Mouse (Mus musculus): ENCODE data around the gene Stk11ip.

DNA sequence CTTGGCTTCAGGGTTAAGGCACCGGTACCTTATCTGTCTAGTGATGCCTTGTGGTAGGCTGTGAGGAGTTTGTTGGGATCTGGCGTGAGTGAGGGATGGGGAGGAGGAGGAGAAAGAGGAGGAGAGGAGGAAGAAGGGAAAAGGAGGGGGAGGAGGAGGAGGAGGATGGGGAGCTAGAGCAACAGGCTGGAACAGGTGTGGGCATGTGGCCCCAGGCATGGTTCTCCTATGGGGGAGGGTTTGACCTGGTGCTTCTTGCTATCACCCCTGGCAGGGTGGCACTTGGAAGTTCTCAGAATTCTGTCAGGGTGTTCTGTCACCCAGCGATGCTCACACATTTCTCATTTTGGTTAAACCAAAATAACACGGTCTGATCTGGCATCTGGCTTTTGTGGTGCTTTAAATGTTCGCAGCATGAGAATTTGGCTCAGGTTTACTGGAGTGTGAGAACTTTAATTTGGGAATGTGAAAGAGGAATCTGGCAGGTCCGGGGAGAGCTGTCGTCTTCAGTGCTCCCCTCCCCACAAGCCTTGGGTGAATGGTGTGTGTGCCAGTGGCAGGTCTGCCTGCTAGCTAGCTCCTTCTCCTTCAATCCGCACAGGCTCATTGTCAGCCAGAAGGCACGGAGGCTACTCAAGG, 34.9 kb downstream of the Stk11ip start:
- no peak for TF ChIP-seq CTCF (IDR thresholded peaks at IDR 0.05; ENCODE audit: extremely low read depth, insufficient read depth, low read length)
- no peak for TF ChIP-seq POLR2A (IDR thresholded peaks at IDR 0.05; ENCODE audit: extremely low read depth, insufficient read depth, low read length)

All from cortical plate, adult 2 months (tissue).